Mouse (Mus musculus) frontal cortex, postnatal 25 days (tissue): Measurements from ENCODE around the gene Odf2.
A peak's percentile ranks its signal among the peaks of the same experiment; 100 is the strongest.

Source experiments
- DNase-seq, 2 experiments: peaks; one replicate each; pipeline ENCODE4 v3.0.0; 2022; ENCODE audit warnings: low spot score in 2 of 2

Odf2 gene

DNA sequence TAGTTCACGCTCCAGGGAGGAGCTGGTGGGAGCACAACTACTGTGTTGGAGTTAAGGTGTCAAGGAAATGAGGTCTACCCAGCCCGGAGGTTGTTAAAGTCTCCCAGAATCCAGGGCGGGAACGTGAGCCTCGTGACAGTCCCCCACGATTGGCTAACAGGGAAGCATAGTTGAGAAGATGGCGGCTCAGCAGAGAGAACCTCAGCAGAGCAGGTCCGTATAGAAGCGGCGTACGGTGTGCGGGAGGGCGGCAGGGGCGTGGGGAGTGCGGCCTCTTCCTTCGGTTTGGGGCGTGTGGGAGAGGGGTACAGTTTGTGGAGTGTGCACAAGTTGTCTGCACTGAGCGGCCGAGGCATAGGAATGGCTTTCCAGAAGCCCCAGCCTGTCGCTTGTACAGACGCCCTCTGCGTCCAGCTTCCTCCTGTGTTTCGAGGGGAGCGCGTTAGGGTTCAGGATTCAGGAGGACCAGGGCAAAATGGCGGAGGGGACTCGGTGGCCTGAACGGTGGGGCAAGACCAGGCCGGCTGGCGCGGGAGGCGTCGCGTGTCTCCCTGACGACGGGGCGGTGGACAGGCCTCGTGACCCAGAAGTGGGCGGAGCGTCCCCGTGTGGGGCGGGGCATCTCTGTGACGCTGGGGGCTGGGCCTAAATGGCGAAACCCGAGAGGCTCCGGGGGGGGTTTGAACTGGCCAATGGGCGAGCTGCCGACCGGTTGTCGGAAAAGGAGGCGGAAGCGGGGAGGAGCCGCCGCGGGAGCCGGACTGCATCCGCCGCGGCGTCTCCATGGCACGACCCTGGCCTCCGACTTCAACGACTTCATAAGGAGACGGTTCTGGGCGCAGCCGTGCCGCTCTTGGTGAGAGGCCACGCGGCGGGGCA is at the start of gene Odf2:
TSS of gene Odf2 (plus strand) at position 156 of the 879 bp plus-strand sequence.
- peak; percentile 98 to 99 for DNase-seq

GRCm38 (mm10) chr2:29839460-29839859 is 49.6 kb upstream of the Odf2 start:
- no peak for DNase-seq

GRCm38 (mm10) chr2:29843231-29844105 is 45.6 kb upstream of the Odf2 start:
- DNase-seq: no peak

GRCm38 (mm10) chr2:29844115-29844514 is 44.9 kb upstream of the Odf2 start:
- DNase-seq: no peak

DNA sequence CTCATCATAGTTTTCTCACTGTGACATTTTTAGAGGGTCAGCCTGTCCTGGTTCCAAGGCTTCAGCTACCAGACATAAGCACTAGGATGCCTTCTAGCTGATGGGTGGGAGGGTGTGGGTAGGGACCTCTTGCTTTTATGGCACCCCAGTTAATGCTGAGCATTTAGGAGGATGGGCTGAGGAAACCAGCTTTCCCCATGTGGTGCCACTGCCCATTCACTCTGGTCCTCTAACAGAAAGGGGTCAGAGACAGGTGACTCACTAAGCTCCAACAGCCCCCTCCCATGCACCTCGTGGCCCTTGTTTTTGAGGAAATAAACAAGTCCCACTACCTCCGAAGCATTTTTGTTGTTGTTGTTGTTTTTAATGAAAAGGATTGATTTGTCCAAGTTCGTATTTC is 44.4 kb upstream of the Odf2 start:
- DNase-seq: no peak

DNA sequence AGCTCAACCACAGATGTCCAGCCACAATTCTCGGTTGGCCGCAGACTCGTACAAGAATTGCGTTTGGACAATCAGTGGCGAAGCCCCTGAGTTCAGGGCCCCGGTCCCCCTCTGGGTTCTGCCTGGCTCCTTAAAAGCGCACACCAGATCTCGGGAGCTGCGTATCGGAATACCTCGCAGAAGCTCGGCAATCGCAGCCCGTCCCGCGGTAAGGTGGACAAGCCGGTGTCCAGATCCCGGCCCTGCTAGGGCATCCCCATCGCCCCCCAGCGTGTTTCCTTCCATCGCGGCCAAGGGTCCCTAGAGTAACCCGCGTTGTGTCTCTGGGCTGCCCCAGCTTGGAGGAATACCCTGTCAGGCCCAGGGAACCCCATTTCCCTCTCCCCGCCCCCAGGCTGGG is 43.4 kb upstream of the Odf2 start:
- no peak for DNase-seq

DNA sequence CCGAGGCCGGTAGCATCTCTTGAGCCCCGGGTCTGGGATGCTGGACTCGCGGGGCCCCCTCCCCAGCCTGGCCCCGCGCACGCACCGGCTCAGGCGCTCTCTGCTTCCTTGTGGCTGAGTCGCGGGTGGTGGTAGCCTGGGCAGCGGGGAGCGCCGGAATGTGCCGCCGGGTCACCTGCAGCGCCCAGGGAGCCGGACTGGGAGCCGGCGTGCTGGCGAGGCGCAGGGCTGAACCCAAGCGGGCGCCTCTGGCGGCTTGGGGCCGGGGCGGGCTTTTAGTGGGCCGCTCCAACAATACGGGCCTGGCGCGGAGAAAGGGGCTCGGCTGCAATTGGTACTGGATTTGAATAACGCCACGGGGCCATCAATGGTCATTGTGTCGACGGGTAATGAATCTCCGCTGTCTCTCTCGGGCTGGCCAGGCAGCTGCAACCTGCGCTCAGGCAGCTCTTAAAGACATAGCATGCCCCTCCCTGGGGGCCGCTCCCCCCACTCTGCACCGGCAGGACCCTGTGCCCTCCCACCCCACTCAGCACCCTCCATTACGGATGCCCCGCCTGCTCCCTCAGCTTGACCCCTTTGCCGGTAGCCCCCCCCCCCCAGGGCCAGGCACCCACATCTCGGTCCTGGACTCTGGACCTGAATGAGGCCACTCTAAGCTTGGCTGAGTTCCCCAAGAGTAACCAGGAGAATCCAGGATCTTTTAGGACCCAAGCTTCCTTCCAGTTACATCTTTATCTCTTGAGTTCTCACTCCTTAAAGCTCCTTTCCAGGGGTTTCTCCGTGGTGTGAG is 42.8 kb upstream of the Odf2 start:
- no peak for DNase-seq

DNA sequence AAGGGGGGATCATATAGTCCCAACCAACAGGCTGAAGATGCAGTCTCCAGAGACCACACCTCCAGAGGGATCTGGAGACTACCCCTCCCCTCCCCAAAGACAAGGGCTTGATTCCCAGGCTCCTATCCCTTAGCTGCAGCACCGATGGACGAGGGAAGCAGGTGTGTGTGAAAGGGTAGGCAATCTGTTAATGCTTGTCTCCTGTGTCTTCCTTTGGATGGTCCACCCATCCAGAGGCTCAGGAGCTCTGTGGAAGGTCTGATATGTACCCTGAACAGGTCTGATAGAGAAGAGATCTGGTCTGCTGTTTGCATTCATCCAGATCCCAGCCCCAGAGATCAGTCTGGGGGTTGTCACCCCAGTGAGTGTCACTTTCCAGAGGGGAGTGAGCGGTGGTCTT is 42.1 kb upstream of the Odf2 start:
- no peak for DNase-seq

DNA sequence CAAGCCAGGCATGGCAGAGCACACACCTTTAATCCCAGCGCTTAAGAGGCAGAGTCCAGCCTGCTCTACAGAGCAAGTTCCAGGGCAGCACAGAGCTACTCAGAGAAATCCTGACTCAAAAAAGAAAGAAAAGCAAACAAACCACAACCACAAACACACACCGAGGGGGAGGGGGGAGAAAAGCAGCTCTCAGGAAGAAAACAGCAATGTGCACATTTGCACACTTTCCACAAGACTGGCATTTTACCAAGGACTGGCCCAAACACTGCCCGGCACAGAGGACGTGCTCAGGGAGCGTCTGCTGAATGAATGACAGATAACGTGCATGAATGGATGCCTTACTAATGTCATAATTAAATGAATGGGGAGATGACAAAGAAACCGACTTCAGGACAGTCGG is 40.0 kb upstream of the Odf2 start:
- no peak for DNase-seq

- DNase-seq: no peak
Observed at GRCm38 (mm10) chr2:29849841-29850480, 39.1 kb upstream of the Odf2 start.

DNA sequence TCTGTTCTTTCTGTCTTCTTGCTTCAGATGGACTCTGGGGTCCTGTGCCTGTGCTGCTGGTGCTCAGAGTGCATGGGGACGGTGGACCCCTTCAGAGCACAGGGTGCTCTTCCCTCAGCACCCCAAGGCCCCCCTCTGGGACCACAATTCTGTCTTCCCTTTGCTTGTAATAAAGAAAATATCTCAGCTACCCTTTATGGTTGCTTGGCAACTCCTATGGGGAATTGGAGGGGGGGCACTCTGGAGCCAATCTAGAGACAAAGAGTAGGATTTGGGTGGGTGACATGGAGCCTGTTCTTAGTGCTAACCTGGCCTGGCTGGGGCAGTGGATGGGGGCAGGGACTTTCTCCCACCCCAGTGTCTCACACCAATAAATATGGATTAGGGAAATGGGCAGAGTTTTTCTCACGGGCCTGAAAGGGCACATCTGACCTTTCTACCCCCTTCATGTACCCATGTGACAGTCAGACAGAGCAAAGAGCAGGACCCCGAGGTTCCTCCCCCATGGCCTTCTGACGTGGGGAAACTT is 36.0 kb upstream of the Odf2 start:
- DNase-seq: no peak

DNA sequence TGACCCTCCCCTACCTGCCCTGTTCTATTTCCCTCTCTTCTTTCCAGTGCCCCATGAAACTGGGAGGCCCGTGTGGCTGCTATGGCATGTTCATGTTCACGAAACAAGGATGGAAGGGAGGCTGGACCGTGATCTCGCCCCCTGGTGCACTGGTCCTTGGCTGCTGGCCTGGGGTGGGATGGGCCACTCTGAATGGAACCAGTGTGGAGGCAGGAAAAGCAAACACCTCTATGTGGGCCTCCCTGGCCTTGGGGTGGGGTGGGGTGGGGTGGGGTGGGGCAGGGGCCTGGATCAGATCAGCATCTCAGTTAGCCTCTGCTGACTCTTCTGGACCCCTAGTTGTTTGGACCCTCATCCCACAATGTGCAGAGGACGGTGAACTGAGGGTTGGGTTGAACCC is 35.3 kb upstream of the Odf2 start:
- DNase-seq: no peak

GRCm38 (mm10) chr2:29855585-29856210 is 33.3 kb upstream of the Odf2 start:
- no peak for DNase-seq

GRCm38 (mm10) chr2:29856451-29857260 is 32.4 kb upstream of the Odf2 start:
- no peak for DNase-seq

DNA sequence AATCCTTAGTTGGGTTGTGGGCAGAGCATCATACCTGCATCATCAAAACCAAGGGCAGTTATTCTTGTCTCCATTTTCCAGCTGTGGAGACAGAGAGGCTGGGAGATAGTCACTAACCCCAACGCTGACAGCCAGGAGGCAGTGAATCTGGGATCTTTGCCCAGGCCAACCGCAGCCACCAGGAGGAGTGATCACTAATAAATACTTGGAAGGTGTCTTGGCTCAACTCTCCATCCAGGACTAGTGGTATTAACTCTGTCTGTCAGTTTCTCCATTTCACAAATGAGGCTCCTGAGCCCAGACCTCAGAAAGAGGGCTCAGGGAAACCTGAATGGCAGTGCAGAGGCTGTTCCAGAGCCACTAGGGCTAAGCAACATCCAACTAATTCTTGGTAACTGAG is 31.7 kb upstream of the Odf2 start:
- DNase-seq: no peak

DNA sequence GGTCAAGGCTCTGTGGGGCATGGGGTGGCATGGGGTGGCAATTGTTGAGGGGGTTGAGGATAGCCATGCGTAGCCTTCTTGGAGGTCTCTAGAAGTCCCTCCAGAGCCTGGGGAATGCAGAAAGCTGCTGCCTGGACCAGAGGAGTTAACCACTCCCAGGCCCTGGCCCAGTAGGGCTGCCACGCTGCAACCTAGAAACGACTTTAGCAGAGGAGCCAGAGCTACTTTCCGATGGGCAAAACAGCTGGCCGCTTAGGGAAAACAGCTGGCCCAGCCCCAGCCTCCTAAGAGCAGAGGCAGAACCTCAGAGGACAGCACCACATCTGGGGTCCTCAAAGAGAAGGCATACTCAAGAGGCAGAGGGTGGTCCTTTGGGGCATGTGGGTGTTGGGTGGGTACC is 31.1 kb upstream of the Odf2 start:
- DNase-seq: no peak

GRCm38 (mm10) chr2:29858748-29859473 is 30.1 kb upstream of the Odf2 start:
- DNase-seq: no peak

GRCm38 (mm10) chr2:29865125-29865524 is 23.9 kb upstream of the Odf2 start:
- no peak for DNase-seq

DNA sequence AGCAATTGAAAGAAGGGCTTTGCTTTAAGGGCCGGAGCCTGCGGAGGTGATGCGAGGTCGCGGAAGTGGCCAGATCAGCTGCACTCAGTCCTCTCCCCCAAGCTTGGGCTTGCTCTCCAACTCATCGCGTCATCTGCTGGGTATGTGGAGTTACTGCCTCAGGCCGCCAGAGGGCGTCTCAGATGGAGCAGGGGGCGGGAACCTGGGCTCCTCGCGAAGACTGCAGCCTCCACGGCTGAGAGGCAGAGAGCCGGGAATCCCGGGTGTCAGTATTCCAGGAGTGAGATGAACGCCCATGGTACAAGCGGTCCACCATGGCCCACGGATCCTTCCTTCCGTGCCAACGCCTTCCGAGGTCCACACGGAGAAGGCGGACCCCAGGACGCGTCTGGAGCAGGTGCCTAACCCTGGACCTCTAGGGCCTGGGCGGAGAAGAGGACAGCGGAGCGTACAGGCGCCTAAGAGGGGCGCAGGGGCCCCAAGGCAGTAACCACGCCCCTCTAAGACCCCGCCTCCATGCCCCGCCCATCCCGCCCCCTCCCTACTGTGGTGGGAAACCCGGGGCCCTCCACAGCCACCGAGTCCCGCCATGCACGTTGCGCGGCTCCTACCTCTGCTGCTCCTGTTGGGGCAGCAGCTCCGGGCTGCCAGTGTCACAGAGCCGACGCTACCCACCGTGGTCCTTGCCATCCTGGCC is 19.9 kb upstream of the Odf2 start, which contains the start of gene Cercam:
TSS of gene Cercam (plus strand) at position 216 of the 697 bp plus-strand sequence.
- DNase-seq: peak; percentile 54 to 74
